ENCODE assay signal across 22 mouse cellular contexts in the genomic region with DNA sequence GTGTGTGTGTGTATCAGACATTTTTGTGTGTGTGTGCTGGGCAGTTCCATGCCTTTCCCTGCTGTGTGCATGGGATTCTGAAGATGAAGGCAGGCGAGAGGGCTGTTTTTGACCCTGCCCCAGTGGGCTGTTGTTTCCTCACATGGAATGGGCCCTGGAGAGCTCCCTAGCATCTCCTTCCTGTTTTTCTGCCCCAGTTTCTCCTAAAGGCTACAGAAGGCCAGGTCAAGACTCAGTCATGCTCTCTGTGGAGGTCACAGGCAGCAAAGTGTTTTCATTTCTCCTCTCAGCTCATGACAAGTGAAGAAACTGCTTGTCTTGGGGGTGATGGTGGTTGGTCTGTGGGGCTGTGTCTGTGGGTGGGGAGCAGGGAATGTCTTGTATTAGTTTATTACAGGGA.
DNase-seq lines count a peak whose midpoint lies in the region; ATAC-seq and TF ChIP-seq lines count a peak whose summit lies in the region.
"Had no signal": no experiment of that assay in that cellular context is flagged by ENCODE, and none has a peak within 500 bp of the region (broad histone marks: within the 10 kb centered on the region; RNA-seq: fewer than 3 reads in every experiment).

No protein-coding gene starts in this region.

- H3K4me3 ChIP-seq in hindbrain, embryonic 13.5 days: no peak overlapping the region
- H3K4me3 ChIP-seq in hindbrain, embryonic 16.5 days (ENCODE audit: low read length): no peak overlapping the region
- H3K4me3 ChIP-seq in kidney, adult 2 months (ENCODE audit: insufficient read depth, low read depth, low read length): no peak overlapping the region
- H3K4me3 ChIP-seq in kidney, embryonic 16.5 days (ENCODE audit: low read length): no peak overlapping the region
- H3K4me3 ChIP-seq in lung, postnatal 0 days (ENCODE audit: low read depth, low read length): no peak overlapping the region
- H3K4me3 ChIP-seq: embryonic facial prominence, embryonic 12.5 days; embryonic facial prominence, embryonic 15.5 days; hindbrain, embryonic 10.5 days had no signal

- 0 out of 2 replicates have a peak overlapping the region, but pooled peaks have one; percentile 8 for H3K27ac ChIP-seq in hindbrain, embryonic 13.5 days
- no peak overlapping the region for H3K27ac ChIP-seq in hindbrain, embryonic 16.5 days (ENCODE audit: low read depth, low read length)
- H3K27ac ChIP-seq in kidney, adult 2 months (ENCODE audit: insufficient read depth, low read depth, low read length): no peak overlapping the region
- no peak overlapping the region for H3K27ac ChIP-seq in kidney, embryonic 16.5 days (ENCODE audit: low read length)
- H3K27ac ChIP-seq in lung, postnatal 0 days (ENCODE audit: low read length): no peak overlapping the region
- H3K27ac ChIP-seq: embryonic facial prominence, embryonic 12.5 days; embryonic facial prominence, embryonic 15.5 days; hindbrain, embryonic 10.5 days; hindbrain, embryonic 14.5 days had no signal

- H3K9ac ChIP-seq in hindbrain, embryonic 13.5 days: no peak overlapping the region
- H3K9ac ChIP-seq in hindbrain, embryonic 16.5 days (ENCODE audit: low read depth, low read length): no peak overlapping the region
- H3K9ac ChIP-seq in kidney, embryonic 16.5 days (replicated peaks; ENCODE audit: low read length): no peak overlapping the region
- no peak overlapping the region for H3K9ac ChIP-seq in lung, postnatal 0 days (replicated peaks; ENCODE audit: low read depth)
- H3K9ac ChIP-seq: embryonic facial prominence, embryonic 12.5 days; embryonic facial prominence, embryonic 15.5 days; forebrain, postnatal 0 days; hindbrain, embryonic 14.5 days had no signal

- no peak for TF ChIP-seq POLR2A in kidney, adult 2 months (IDR thresholded peaks at IDR 0.05; ENCODE audit: low read depth, low read length)

- H3K9me3 ChIP-seq in hindbrain, embryonic 13.5 days: no peaks in the 10 kb centered on the region
- no peaks in the 10 kb centered on the region for H3K9me3 ChIP-seq in hindbrain, embryonic 16.5 days (ENCODE audit: control insufficient read depth, low read length)
- no peaks in the 10 kb centered on the region for H3K9me3 ChIP-seq in kidney, embryonic 16.5 days (ENCODE audit: low read length)
- no peaks in the 10 kb centered on the region for H3K9me3 ChIP-seq in lung, postnatal 0 days (ENCODE audit: low read length)
- H3K9me3 ChIP-seq: embryonic facial prominence, embryonic 12.5 days; embryonic facial prominence, embryonic 15.5 days; hindbrain, embryonic 10.5 days had no signal

- no peaks in the 10 kb centered on the region for H3K27me3 ChIP-seq in hindbrain, embryonic 13.5 days
- no peaks in the 10 kb centered on the region for H3K27me3 ChIP-seq in hindbrain, embryonic 16.5 days (replicated peaks; ENCODE audit: control insufficient read depth, insufficient read depth, low read length)
- H3K27me3 ChIP-seq in kidney, adult 2 months (replicated peaks; ENCODE audit: control insufficient read depth, insufficient read depth, low read length): no peaks in the 10 kb centered on the region
- no peaks in the 10 kb centered on the region for H3K27me3 ChIP-seq in kidney, embryonic 16.5 days (ENCODE audit: insufficient read depth, low read length)
- H3K27me3 ChIP-seq in lung, postnatal 0 days (replicated peaks; ENCODE audit: insufficient read depth, low read length): no peaks in the 10 kb centered on the region
- H3K27me3 ChIP-seq: embryonic facial prominence, embryonic 12.5 days; embryonic facial prominence, embryonic 15.5 days had no signal

- no peak overlapping the region for H3K4me2 ChIP-seq in hindbrain, embryonic 13.5 days
- no peak overlapping the region for H3K4me2 ChIP-seq in hindbrain, embryonic 16.5 days (ENCODE audit: low read length)
- H3K4me2 ChIP-seq in kidney, embryonic 16.5 days (replicated peaks; ENCODE audit: low read depth, low read length): no peak overlapping the region
- H3K4me2 ChIP-seq in lung, postnatal 0 days (replicated peaks; ENCODE audit: low read depth, low read length): no peak overlapping the region
- H3K4me2 ChIP-seq: embryonic facial prominence, embryonic 12.5 days; embryonic facial prominence, embryonic 15.5 days; heart, embryonic 11.5 days; hindbrain, embryonic 14.5 days had no signal

- no peaks in the 10 kb centered on the region for H3K4me1 ChIP-seq in hindbrain, embryonic 13.5 days (replicated peaks)
- peaks cover 3% of the 10 kb centered on the region; the same call in 1 of the 2 replicates for H3K4me1 ChIP-seq in hindbrain, embryonic 16.5 days (ENCODE audit: control insufficient read depth, insufficient read depth, low read depth, low read length)
- peaks cover 5% of the 10 kb centered on the region; the same call in 1 of the 2 replicates for H3K4me1 ChIP-seq in kidney, adult 2 months (ENCODE audit: control insufficient read depth, insufficient read depth, low read length)
- peaks cover 8% of the 10 kb centered on the region for H3K4me1 ChIP-seq in kidney, embryonic 16.5 days (ENCODE audit: insufficient read depth, low read length)
- no peaks in the 10 kb centered on the region for H3K4me1 ChIP-seq in lung, postnatal 0 days (ENCODE audit: insufficient read depth, low read depth, low read length)
- H3K4me1 ChIP-seq: embryonic facial prominence, embryonic 12.5 days; embryonic facial prominence, embryonic 15.5 days had no signal

- TF ChIP-seq EP300 in lung, postnatal 0 days (IDR thresholded peaks at IDR 0.05): no peak

- WGBS in hindbrain, embryonic 13.5 days: 67% methylated on average over 1 of the region's 1 CpGs
- WGBS in hindbrain, embryonic 16.5 days: 50% methylated on average over 1 of the region's 1 CpGs
- 94% methylated on average over 1 of the region's 1 CpGs for WGBS in kidney, adult 2 months
- 95% methylated on average over 1 of the region's 1 CpGs for WGBS in kidney, embryonic 16.5 days
- WGBS in lung, postnatal 0 days: 90% methylated on average over 1 of the region's 1 CpGs

- ATAC-seq in hindbrain, embryonic 13.5 days (ENCODE audit: low FRiP score): no peak
- ATAC-seq in hindbrain, embryonic 16.5 days: no peak
- ATAC-seq in kidney, embryonic 16.5 days (ENCODE audit: low FRiP score, low TSS enrichment): no peak
- ATAC-seq in lung, postnatal 0 days: no peak; the same call in 1 of the 2 replicates
- ATAC-seq: CD4-positive, CD25-positive, alpha-beta regulatory T cell, adult 4 months; forebrain, embryonic 14.5 days; forebrain, postnatal 0 days had no signal

- peak; percentile 66 for DNase-seq in kidney, adult 2 months
- peak; percentile 22 for DNase-seq in lung, postnatal 10 days
- DNase-seq in lung, postnatal 0 days (ENCODE audit: low spot score): no peak
- DNase-seq: adrenal gland, adult 2 months; adrenal gland, postnatal 14 days; cerebellum, adult 11 months; cerebellum, adult 2 months; cerebellum, adult 9-11 months; cerebellum, postnatal 25 days; forebrain, postnatal 0 days; gastrocnemius, postnatal 36 days; heart, postnatal 36 days had no signal

- TF ChIP-seq CTCF in kidney, adult 2 months (conservative IDR thresholded peaks at IDR 0.05; ENCODE audit: insufficient read depth, insufficient read length, low read depth, low read length): no peak
- no peak for TF ChIP-seq CTCF in lung, postnatal 0 days (IDR thresholded peaks at IDR 0.05)

- peaks cover 14% of the 10 kb centered on the region for H3K36me3 ChIP-seq in hindbrain, embryonic 13.5 days
- H3K36me3 ChIP-seq in hindbrain, embryonic 16.5 days (ENCODE audit: control insufficient read depth, insufficient read depth, low read length): no peaks in the 10 kb centered on the region
- no peaks in the 10 kb centered on the region for H3K36me3 ChIP-seq in kidney, adult 2 months (ENCODE audit: control insufficient read depth, insufficient read depth, low read length)
- no peaks in the 10 kb centered on the region for H3K36me3 ChIP-seq in kidney, embryonic 16.5 days (ENCODE audit: insufficient read depth, low read length)
- no peaks in the 10 kb centered on the region for H3K36me3 ChIP-seq in lung, postnatal 0 days (ENCODE audit: insufficient read depth, low read length)
- H3K36me3 ChIP-seq: embryonic facial prominence, embryonic 15.5 days had no signal
